Mouse (Mus musculus) forebrain, embryonic 11.5 days (tissue): Measurements from ENCODE around the gene Rnf214. TPM values are rescaled to one million over a fixed set of nuclear protein-coding genes. Genes with fewer than 3 reads are reported as not detected.

Experiments
- ATAC-seq: fragments of 200-750 bp; cut with Nextera tagmentation; replicated peaks from 2 replicates; pipeline ENCODE4 v1.8.0; 2017; ENCODE audit warnings: moderate TSS enrichment; ENCODE audit not compliant: low FRiP score
- DNase-seq: peaks from one replicate; pipeline ENCODE4 v3.0.0-alpha.2; 2017; ENCODE audit warnings: low spot score
- H3K27ac ChIP-seq: fragments of 300-500 bp; sonication (generic); 2 replicates; pipeline ENCODE4 v1.5.1; 2014; ENCODE audit warnings: low read depth, low read length
- H3K27me3 ChIP-seq: fragments of 300-500 bp; sonication (generic); 2 replicates; pipeline ENCODE4 v1.6.1; 2014; ENCODE audit warnings: mild to moderate bottlenecking, low read length, mixed read lengths; ENCODE audit not compliant: control insufficient read depth, insufficient read depth
- H3K36me3 ChIP-seq: fragments of 300-500 bp; sonication (generic); 2 replicates; pipeline ENCODE4 v1.6.1; 2014; ENCODE audit warnings: mild to moderate bottlenecking, low read length, moderate library complexity, mixed read lengths; ENCODE audit not compliant: control insufficient read depth, insufficient read depth
- H3K4me1 ChIP-seq: fragments of 300-500 bp; sonication (generic); replicated peaks from 2 replicates; pipeline ENCODE4 v1.6.1; 2014; ENCODE audit warnings: low read length, mixed read lengths; ENCODE audit not compliant: control insufficient read depth, insufficient read depth
- H3K4me2 ChIP-seq: fragments of 300-500 bp; sonication (generic); 2 replicates; pipeline ENCODE4 v1.6.1; 2014; ENCODE audit warnings: low read depth, mild to moderate bottlenecking, low read length, moderate library complexity, mixed read lengths; ENCODE audit not compliant: severe bottlenecking
- H3K4me3 ChIP-seq: fragments of 300-500 bp; sonication (generic); 2 replicates; pipeline ENCODE4 v1.5.1; 2014; ENCODE audit warnings: low read depth, low read length
- H3K9ac ChIP-seq: fragments of 300-500 bp; sonication (generic); 2 replicates; pipeline ENCODE4 v1.6.1; 2014; ENCODE audit warnings: low read length
- H3K9me3 ChIP-seq: fragments of 300-500 bp; sonication (generic); 2 replicates; pipeline ENCODE4 v1.6.1; 2016; ENCODE audit warnings: low read length, mixed read lengths; ENCODE audit not compliant: control insufficient read depth
- WGBS: fragments of 180-500 bp; shearing (Covaris S2); extraction: QIAGEN DNeasy Blood & Tissue Kit; methylation state at CpG from one replicate; pipeline ENCODE4 v1.1.7; 2014; 5-methylcytosine and 5-hydroxymethylcytosine counted together
- polyA plus RNA-seq: library from polyadenylated mRNA; unstranded; fragments of >200 nt; fragmentation: Nextera tagmentation; extraction: Ambion mirVana; gene quantifications from 2 replicates; pipeline ENCODE4 v1.2.1, GENCODE M21; 2014

The Rnf214 gene
- polyA plus RNA-seq, 1 experiment from 2014 or later, result 90.6 TPM

DNA sequence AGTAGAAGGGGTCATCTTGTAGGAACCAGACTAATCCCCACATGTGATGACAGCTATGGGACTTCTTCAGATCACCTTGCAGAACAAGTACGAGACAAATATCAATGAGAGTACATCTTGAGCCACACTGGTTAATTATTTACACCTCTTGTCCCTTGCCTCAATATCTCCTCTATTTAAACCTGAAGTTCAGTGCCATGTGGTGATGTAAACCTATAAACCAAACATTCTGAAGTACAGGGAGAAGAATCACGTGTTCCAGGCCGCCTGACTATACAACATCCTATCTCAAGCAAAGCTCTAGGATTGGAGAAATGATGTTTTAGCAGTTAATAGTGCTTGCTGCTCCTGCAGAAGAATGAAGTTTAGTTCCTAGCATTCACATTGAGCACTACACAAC lies 36.4 kb downstream of the Rnf214 start:
- no peaks in the 10 kb centered on the region for H3K4me1 ChIP-seq
- H3K36me3 ChIP-seq, result peaks cover 16% of the 10 kb centered on the region; the same call in 1 of the 2 replicates
- DNase-seq (no peak), ATAC-seq (no peak)
- no peaks in the 10 kb centered on the region for H3K9me3 ChIP-seq
- no peak overlapping the region for H3K4me3 ChIP-seq
- no peaks in the 10 kb centered on the region for H3K27me3 ChIP-seq
- H3K4me2 ChIP-seq, result no peak overlapping the region
- no peak overlapping the region for H3K27ac ChIP-seq
- no peak overlapping the region for H3K9ac ChIP-seq
- 95% methylated on average over 3 of the region's 3 CpGs for WGBS

DNA sequence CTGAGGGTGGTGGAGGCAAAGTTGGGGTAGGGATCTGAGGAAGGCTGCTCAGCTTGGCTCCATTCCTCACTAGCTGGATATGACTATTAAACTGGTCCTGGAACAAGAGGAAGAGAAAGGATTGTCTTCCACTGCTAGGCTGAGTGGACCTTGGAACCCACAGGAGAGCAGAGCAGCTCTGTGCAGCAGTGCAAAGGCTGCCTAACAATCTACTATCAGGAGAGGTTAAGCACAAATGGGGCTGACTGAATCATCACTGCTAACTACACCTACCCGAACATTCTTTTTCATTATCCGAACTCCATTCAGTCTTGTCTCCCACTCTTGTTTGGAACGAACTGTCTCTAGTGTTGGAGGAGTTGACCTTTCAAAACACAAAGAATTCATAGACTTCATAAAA lies 37.5 kb downstream of the Rnf214 start:
- no peaks in the 10 kb centered on the region for H3K27me3 ChIP-seq
- no peak overlapping the region for H3K4me2 ChIP-seq
- ATAC-seq (no peak), DNase-seq (no peak)
- H3K9me3 ChIP-seq, result no peaks in the 10 kb centered on the region
- H3K9ac ChIP-seq, result no peak overlapping the region
- whole genome bisulfite sequencing, result 96% methylated on average over 3 of the region's 3 CpGs
- peaks cover 16% of the 10 kb centered on the region; the same call in 1 of the 2 replicates for H3K36me3 ChIP-seq
- H3K4me1 ChIP-seq, result no peaks in the 10 kb centered on the region
- H3K4me3 ChIP-seq, result no peak overlapping the region
- no peak overlapping the region for H3K27ac ChIP-seq

DNA sequence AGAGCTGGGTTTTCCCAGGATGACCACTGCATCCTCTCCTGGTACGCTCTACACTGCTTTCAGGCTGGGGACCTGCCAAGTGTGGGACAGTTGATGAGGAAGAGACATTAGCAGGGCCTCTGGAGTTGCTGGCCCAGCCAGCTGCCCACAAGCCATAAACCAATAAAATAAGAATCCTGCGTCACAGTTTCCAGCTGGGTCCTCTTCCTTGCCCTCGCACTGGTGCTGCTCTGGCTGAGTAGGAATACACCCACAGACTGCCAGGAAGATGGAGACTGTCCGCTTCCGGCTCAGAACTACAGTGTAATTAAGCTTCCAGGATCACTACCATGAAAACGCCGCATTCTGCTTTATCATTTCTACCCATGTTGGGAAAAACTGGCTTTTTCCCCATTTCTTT lies 44.9 kb downstream of the Rnf214 start:
- no peak for ATAC-seq
- no peak for DNase-seq
- peaks cover 26% of the 10 kb centered on the region; the same call in 1 of the 2 replicates for H3K36me3 ChIP-seq
- WGBS, result 91% methylated on average over 7 of the region's 7 CpGs
- H3K27ac ChIP-seq, result no peak overlapping the region
- H3K4me1 ChIP-seq, result no peaks in the 10 kb centered on the region
- H3K27me3 ChIP-seq, result no peaks in the 10 kb centered on the region
- H3K9me3 ChIP-seq, result no peaks in the 10 kb centered on the region
- H3K9ac ChIP-seq, result no peak overlapping the region
- H3K4me2 ChIP-seq, result no peak overlapping the region
- no peak overlapping the region for H3K4me3 ChIP-seq

GRCm38 (mm10) chr9:45859364-45859763 lies 47.3 kb downstream of the Rnf214 start:
- no peak for ATAC-seq
- Histone ChIP-seq H3K4me3 (no peak overlapping the region), H3K36me3 (peaks cover 22% of the 10 kb centered on the region; the same call in 1 of the 2 replicates), H3K9ac (no peak overlapping the region), H3K4me1 (no peaks in the 10 kb centered on the region), H3K27ac (no peak overlapping the region), H3K9me3 (no peaks in the 10 kb centered on the region), H3K4me2 (no peak overlapping the region), H3K27me3 (no peaks in the 10 kb centered on the region)
- WGBS, result 94% methylated on average over 10 of the region's 10 CpGs
- DNase-seq, result no peak

GRCm38 (mm10) chr9:45854136-45854535 lies 52.6 kb downstream of the Rnf214 start:
- Histone ChIP-seq H3K9ac (no peak overlapping the region), H3K9me3 (no peaks in the 10 kb centered on the region), H3K4me2 (no peak overlapping the region), H3K4me1 (no peaks in the 10 kb centered on the region), H3K4me3 (no peak overlapping the region), H3K27me3 (no peaks in the 10 kb centered on the region), H3K27ac (no peak overlapping the region), H3K36me3 (peaks cover 9% of the 10 kb centered on the region; the same call in 1 of the 2 replicates)
- 89% methylated on average over 1 of the region's 1 CpGs for WGBS
- DNase-seq, result no peak
- no peak for ATAC-seq

GRCm38 (mm10) chr9:45853695-45854094 lies 53.0 kb downstream of the Rnf214 start:
- Histone ChIP-seq H3K9ac (no peak overlapping the region), H3K4me1 (no peaks in the 10 kb centered on the region), H3K27me3 (no peaks in the 10 kb centered on the region), H3K4me3 (no peak overlapping the region), H3K36me3 (peaks cover 9% of the 10 kb centered on the region; the same call in 1 of the 2 replicates), H3K4me2 (no peak overlapping the region), H3K27ac (no peak overlapping the region), H3K9me3 (no peaks in the 10 kb centered on the region)
- 93% methylated on average over 2 of the region's 2 CpGs for WGBS
- ATAC-seq (no peak), DNase-seq (no peak)

DNA sequence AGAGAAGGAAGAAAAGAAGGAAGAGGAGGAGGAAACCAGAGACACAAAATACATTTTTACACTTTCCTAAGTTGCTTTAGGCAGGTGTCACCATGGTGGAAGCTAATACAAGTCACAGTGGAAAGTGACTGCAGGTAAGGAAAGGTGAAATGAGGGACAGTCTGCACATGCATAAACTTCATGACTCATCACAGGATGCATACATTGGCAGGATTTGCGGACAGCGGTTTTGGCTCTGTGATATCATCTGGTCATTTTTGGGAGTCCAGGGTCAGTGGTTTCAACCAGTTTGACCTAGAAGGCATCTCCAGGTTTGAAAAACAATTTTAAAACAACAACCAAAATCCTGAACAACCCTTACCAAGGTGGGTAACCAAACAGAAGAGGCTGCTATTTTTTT lies 54.9 kb downstream of the Rnf214 start:
- ATAC-seq, result no peak
- Histone ChIP-seq H3K9ac (no peak overlapping the region), H3K27me3 (no peaks in the 10 kb centered on the region), H3K27ac (no peak overlapping the region), H3K4me3 (no peak overlapping the region), H3K9me3 (no peaks in the 10 kb centered on the region), H3K4me1 (no peaks in the 10 kb centered on the region), H3K4me2 (no peak overlapping the region), H3K36me3 (no peaks in the 10 kb centered on the region; the same call in 1 of the 2 replicates)
- DNase-seq, result no peak
- 95% methylated on average over 2 of the region's 2 CpGs for WGBS

GRCm38 (mm10) chr9:45851330-45851729 lies 55.4 kb downstream of the Rnf214 start:
- DNase-seq, result no peak
- ATAC-seq, result no peak

DNA sequence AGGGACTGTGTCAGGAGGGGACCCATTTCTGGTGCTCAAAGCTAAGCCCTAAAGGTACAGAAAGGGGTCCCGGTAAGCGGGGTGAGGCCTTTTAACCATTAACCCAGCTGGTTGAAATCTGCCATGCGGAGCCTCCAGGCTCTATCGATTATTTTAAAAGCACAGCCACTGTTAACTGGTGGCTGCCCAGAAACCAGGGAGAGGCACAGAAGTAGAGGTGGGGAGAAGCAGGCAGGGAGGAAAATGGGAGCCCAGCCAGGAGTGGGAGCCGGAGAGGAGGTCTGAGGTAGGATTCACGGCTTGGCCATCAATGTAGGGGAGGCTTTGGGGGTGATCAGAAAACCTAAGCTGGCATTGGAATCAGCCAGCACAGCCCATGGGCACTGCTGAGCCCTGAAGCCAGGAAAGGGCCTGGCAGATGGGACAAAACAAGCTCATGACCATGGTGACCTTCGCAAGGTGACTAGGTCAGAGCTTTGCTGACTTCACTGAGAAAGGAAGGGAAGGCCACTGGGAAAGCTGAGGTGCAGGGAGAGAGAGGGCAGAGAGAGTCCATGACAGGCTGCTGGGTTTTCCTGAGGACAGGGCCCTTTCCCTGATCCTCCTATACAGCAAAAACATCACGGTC lies 56.1 kb downstream of the Rnf214 start:
- WGBS, result 92% methylated on average over 8 of the region's 8 CpGs
- H3K27me3 ChIP-seq, result no peaks in the 10 kb centered on the region

More at GRCm38 (mm10) chr9:45851330-45851729, 55.4 kb downstream of the Rnf214 start:
- 75% methylated on average over 5 of the region's 5 CpGs for WGBS
- no peak overlapping the region for H3K4me2 ChIP-seq
- H3K9ac ChIP-seq, result no peak overlapping the region
- no peaks in the 10 kb centered on the region for H3K27me3 ChIP-seq
- H3K4me3 ChIP-seq, result no peak overlapping the region
- H3K36me3 ChIP-seq, result no peaks in the 10 kb centered on the region; the same call in 1 of the 2 replicates
- H3K4me1 ChIP-seq, result no peaks in the 10 kb centered on the region
- H3K9me3 ChIP-seq, result no peaks in the 10 kb centered on the region
- H3K27ac ChIP-seq, result no peak overlapping the region

More for the DNA sequence above, 56.1 kb downstream of the Rnf214 start:
- no peaks in the 10 kb centered on the region for H3K9me3 ChIP-seq
- H3K36me3 ChIP-seq, result no peaks in the 10 kb centered on the region; the same call in 1 of the 2 replicates
- H3K4me1 ChIP-seq, result no peaks in the 10 kb centered on the region
- ATAC-seq (no peak), DNase-seq (no peak)
- H3K27ac ChIP-seq, result no peak overlapping the region
- H3K9ac ChIP-seq, result no peak overlapping the region
- no peak overlapping the region for H3K4me2 ChIP-seq
- H3K4me3 ChIP-seq, result no peak overlapping the region
